Mouse (Mus musculus) CH12.LX (cell line): ENCODE data around the gene Luc7l3.

Source experiments
- CTCF ChIP-seq, 2 experiments: IDR thresholded peaks in 1 of 2; conservative IDR thresholded peaks in 1 of 2; 2 replicates each; pipeline ENCODE4 v1.5.1; 2011 to 2012; ENCODE audit warnings: low read depth in 2 of 2, low read length in 2 of 2, improper control_type of control experiment in 1 of 2, inconsistent platforms in 1 of 2, mild to moderate bottlenecking in 1 of 2, moderate library complexity in 1 of 2
- E2F4 ChIP-seq: IDR thresholded peaks from 2 replicates; pipeline ENCODE4 v1.6.1; 2011; ENCODE audit warnings: low read depth, low read length, improper control_type of control experiment; ENCODE audit not compliant: insufficient replicate concordance
- JUN ChIP-seq: IDR thresholded peaks from 2 replicates; pipeline ENCODE4 v1.6.1; 2011; ENCODE audit warnings: low read depth, mild to moderate bottlenecking, low read length, improper control_type of control experiment, moderate library complexity; ENCODE audit not compliant: insufficient read depth
- MAX ChIP-seq: IDR thresholded peaks from 2 replicates; pipeline ENCODE4 v1.6.1; 2011; ENCODE audit warnings: low read length, improper control_type of control experiment
- RAD21 ChIP-seq: IDR thresholded peaks from 2 replicates; pipeline ENCODE4 v1.6.1; 2011; ENCODE audit warnings: low read depth, mild to moderate bottlenecking, low read length, improper control_type of control experiment, moderate library complexity
- USF1 ChIP-seq: IDR thresholded peaks from 2 replicates; pipeline ENCODE4 v1.6.1; 2014; ENCODE audit warnings: low read depth, mild to moderate bottlenecking, inconsistent platforms, low read length, improper control_type of control experiment
- USF2 ChIP-seq: conservative IDR thresholded peaks from 2 replicates; pipeline ENCODE4 v1.6.1; 2011; ENCODE audit warnings: low read depth, low read length, improper control_type of control experiment

- no peak for TF ChIP-seq JUN
- no peak for TF ChIP-seq E2F4
- no peak for TF ChIP-seq USF1
- TF ChIP-seq MAX, result no peak
- TF ChIP-seq USF2, result no peak
- TF ChIP-seq CTCF (conservative IDR thresholded peaks at IDR 0.05 in 1 of 2, IDR thresholded peaks at IDR 0.05 in 1 of 2; ENCODE audit: low read depth in 2 of 2, low read length in 2 of 2), result no peak
- no peak for TF ChIP-seq RAD21
Measured at GRCm38 (mm10) chr11:94290062-94290740, 31.6 kb downstream of the Luc7l3 start.
